Comparison of ENCODE assay signal across 9 mouse cellular contexts in genomic region chr3:135594238-135594917, GRCm38 (mm10).
DNase-seq lines count a peak whose midpoint lies in the region; ATAC-seq and TF ChIP-seq lines count a peak whose summit lies in the region.
"Had no signal": no experiment of that assay in that cellular context is flagged by ENCODE, and none has a peak within 500 bp of the region (broad histone marks: within the 10 kb centered on the region; RNA-seq: fewer than 3 reads in every experiment).

No protein-coding gene starts in this region.

- H3K4me1 ChIP-seq in liver, postnatal 0 days (ENCODE audit: insufficient read depth): peaks cover 2% of the 10 kb centered on the region; the same call in 1 of the 2 replicates
- peaks cover 17% of the 10 kb centered on the region for H3K4me1 ChIP-seq in liver, embryonic 12.5 days
- H3K4me1 ChIP-seq in lung, embryonic 16.5 days (replicated peaks; ENCODE audit: control insufficient read depth, insufficient read depth, low read length): peaks cover 21% of the 10 kb centered on the region
- H3K4me1 ChIP-seq in thymus, adult 2 months (replicated peaks; ENCODE audit: control insufficient read depth, insufficient read depth, low read length): peaks cover 27% of the 10 kb centered on the region
- H3K4me1 ChIP-seq in heart, embryonic 12.5 days (replicated peaks): peaks cover 15% of the 10 kb centered on the region

- peaks cover 64% of the 10 kb centered on the region for H3K36me3 ChIP-seq in liver, postnatal 0 days (replicated peaks; ENCODE audit: insufficient read depth, low read length)
- peaks cover 73% of the 10 kb centered on the region for H3K36me3 ChIP-seq in liver, embryonic 12.5 days
- peaks cover 21% of the 10 kb centered on the region for H3K36me3 ChIP-seq in lung, embryonic 16.5 days (ENCODE audit: control insufficient read depth, insufficient read depth, low read length)
- peaks cover 31% of the 10 kb centered on the region for H3K36me3 ChIP-seq in thymus, adult 2 months (ENCODE audit: control insufficient read depth, insufficient read depth, low read length)
- peaks cover 68% of the 10 kb centered on the region for H3K36me3 ChIP-seq in heart, embryonic 12.5 days

- no peak for TF ChIP-seq EP300 in liver, postnatal 0 days (IDR thresholded peaks at IDR 0.05; ENCODE audit: low read depth)

- TF ChIP-seq CTCF in liver, postnatal 0 days (IDR thresholded peaks at IDR 0.05; ENCODE audit: low read depth): peak; percentile 26
- no peak for TF ChIP-seq CTCF in thymus, adult 2 months (IDR thresholded peaks at IDR 0.05; ENCODE audit: borderline replicate concordance, control insufficient read depth, extremely low read depth, insufficient read depth, low read length, poor library complexity)

- no peaks in the 10 kb centered on the region for H3K9me3 ChIP-seq in liver, postnatal 0 days (ENCODE audit: low read length)
- H3K9me3 ChIP-seq in liver, embryonic 12.5 days (replicated peaks): no peaks in the 10 kb centered on the region
- H3K9me3 ChIP-seq in lung, embryonic 16.5 days (ENCODE audit: control insufficient read depth, low read length): no peaks in the 10 kb centered on the region
- no peaks in the 10 kb centered on the region for H3K9me3 ChIP-seq in heart, embryonic 12.5 days (replicated peaks)

- H3K27me3 ChIP-seq in liver, postnatal 0 days (ENCODE audit: insufficient read depth, low read length): no peaks in the 10 kb centered on the region
- no peaks in the 10 kb centered on the region for H3K27me3 ChIP-seq in liver, embryonic 12.5 days (replicated peaks)
- no peaks in the 10 kb centered on the region for H3K27me3 ChIP-seq in lung, embryonic 16.5 days (ENCODE audit: control insufficient read depth, insufficient read depth, low read depth, low read length)
- H3K27me3 ChIP-seq in thymus, adult 2 months (ENCODE audit: control insufficient read depth, insufficient read depth, low read length): no peaks in the 10 kb centered on the region
- H3K27me3 ChIP-seq in heart, embryonic 12.5 days (replicated peaks): no peaks in the 10 kb centered on the region

- peak; percentile 47; the same call in 1 of the 2 replicates for ATAC-seq in liver, postnatal 0 days
- no peak for ATAC-seq in liver, embryonic 12.5 days
- ATAC-seq in lung, embryonic 16.5 days (ENCODE audit: low read depth): peak; percentile 72
- no peak for ATAC-seq in heart, embryonic 12.5 days (ENCODE audit: insufficient number of reproducible peaks, low FRiP score)

- H3K4me3 ChIP-seq in liver, postnatal 0 days (ENCODE audit: low read depth, low read length): no peak overlapping the region
- H3K4me3 ChIP-seq in liver, embryonic 12.5 days: no peak overlapping the region
- no peak overlapping the region for H3K4me3 ChIP-seq in lung, embryonic 16.5 days (ENCODE audit: low read length)
- peak overlapping the region; percentile 26 for H3K4me3 ChIP-seq in thymus, adult 2 months (ENCODE audit: control insufficient read depth, insufficient read depth, low read length)
- H3K4me3 ChIP-seq in heart, embryonic 12.5 days: no peak overlapping the region

- TF ChIP-seq POLR2A in thymus, adult 2 months (IDR thresholded peaks at IDR 0.05; ENCODE audit: control insufficient read depth, extremely low read depth, insufficient read depth, low read length, poor library complexity): no peak

- 62% methylated on average over 21 of the region's 21 CpGs for WGBS in liver, postnatal 0 days (ENCODE audit: insufficient replicate concordance)
- 69% methylated on average over 21 of the region's 21 CpGs for WGBS in liver, embryonic 12.5 days (ENCODE audit: insufficient replicate concordance)
- 48% methylated on average over 21 of the region's 21 CpGs for WGBS in lung, embryonic 16.5 days
- WGBS in thymus, adult 2 months: 23% methylated on average over 21 of the region's 21 CpGs
- 70% methylated on average over 21 of the region's 21 CpGs for WGBS in heart, embryonic 12.5 days

- no peak overlapping the region for H3K9ac ChIP-seq in liver, postnatal 0 days (replicated peaks)
- no peak overlapping the region for H3K9ac ChIP-seq in liver, embryonic 12.5 days
- H3K9ac ChIP-seq in lung, embryonic 16.5 days (ENCODE audit: low read length): no peak overlapping the region
- no peak overlapping the region for H3K9ac ChIP-seq in heart, embryonic 12.5 days

- H3K4me2 ChIP-seq in liver, postnatal 0 days (ENCODE audit: low read depth, low read length): no peak overlapping the region
- H3K4me2 ChIP-seq in liver, embryonic 12.5 days: no peak overlapping the region
- 0 out of 2 replicates have a peak overlapping the region, but pooled peaks have one; percentile 12 for H3K4me2 ChIP-seq in lung, embryonic 16.5 days (ENCODE audit: low read depth, low read length)
- H3K4me2 ChIP-seq in heart, embryonic 12.5 days: no peak overlapping the region

- peak; percentile 47 for DNase-seq in adrenal gland, postnatal 14 days
- no peak for DNase-seq in adrenal gland, postnatal 10 days
- no peak for DNase-seq in liver, postnatal 0 days
- DNase-seq in thymus, adult 2 months: peak; percentile 42
- DNase-seq in cerebellum, adult 11-12 months: no peak
- DNase-seq: cerebellum, adult 18-20 months had no signal

- H3K27ac ChIP-seq in liver, postnatal 0 days (ENCODE audit: low read depth): no peak overlapping the region
- H3K27ac ChIP-seq in liver, embryonic 12.5 days: no peak overlapping the region
- H3K27ac ChIP-seq in lung, embryonic 16.5 days (ENCODE audit: low read length): peak overlapping the region; percentile 68
- H3K27ac ChIP-seq in thymus, adult 2 months (ENCODE audit: control insufficient read depth, insufficient read depth, low read length): 0 out of 2 replicates have a peak overlapping the region, but pooled peaks have one; percentile 4
- no peak overlapping the region for H3K27ac ChIP-seq in heart, embryonic 12.5 days (ENCODE audit: poor library complexity, severe bottlenecking)

Comparison
In these comparisons a context has a peak if more than half of its experiments do, and no peak if none do; other contexts are left out.
1. DNase-seq: peak in adrenal gland, postnatal 14 days (single experiment) and thymus, adult 2 months (single experiment); none in adrenal gland, postnatal 10 days (single experiment), liver, postnatal 0 days (single experiment) and cerebellum, adult 11-12 months (single experiment).
2. ATAC-seq: peak in liver, postnatal 0 days (single experiment) and lung, embryonic 16.5 days (single experiment); none in liver, embryonic 12.5 days (single experiment) and heart, embryonic 12.5 days (single experiment).
3. H3K27ac ChIP-seq: peak in lung, embryonic 16.5 days (single experiment) and thymus, adult 2 months (single experiment); none in liver, postnatal 0 days (single experiment), liver, embryonic 12.5 days (single experiment) and heart, embryonic 12.5 days (single experiment).